Comparison of ENCODE assay signal across 26 mouse cellular contexts in genomic region chr19:24306351-24306750, GRCm38 (mm10). TPM values are rescaled to one million over a fixed set of nuclear protein-coding genes. Genes with fewer than 3 reads are reported as not detected.
A peak's percentile ranks its signal among the peaks of the same experiment; 100 is the strongest.
DNase-seq lines count a peak whose midpoint lies in the region; ATAC-seq and TF ChIP-seq lines count a peak whose summit lies in the region.
"Had no signal": no experiment of that assay in that cellular context is flagged by ENCODE, and none has a peak within 500 bp of the region (broad histone marks: within the 10 kb centered on the region; RNA-seq: fewer than 3 reads in every experiment).

No protein-coding gene starts in this region.

- TF ChIP-seq POLR2A in CH12.LX (IDR thresholded peaks at IDR 0.05; ENCODE audit: low read depth, low read length): no peak
- TF ChIP-seq POLR2A in bone marrow, adult 2 months (IDR thresholded peaks at IDR 0.05; ENCODE audit: borderline replicate concordance, control insufficient read depth, low read depth, low read length): no peak

- H3K4me3 ChIP-seq in heart, postnatal 0 days (ENCODE audit: low read depth, low read length): no peak overlapping the region
- H3K4me3 ChIP-seq in liver, postnatal 0 days (ENCODE audit: low read depth, low read length): no peak overlapping the region
- no peak overlapping the region for H3K4me3 ChIP-seq in liver, embryonic 11.5 days (ENCODE audit: low read depth, low read length)
- no peak overlapping the region for H3K4me3 ChIP-seq in CH12.LX (replicated peaks in 1 of 3; ENCODE audit: low read depth in 2 of 3, low read length in 2 of 3, poor library complexity in 1 of 3)
- H3K4me3 ChIP-seq in bone marrow, adult 2 months (replicated peaks; ENCODE audit: control insufficient read depth, low read depth, low read length): no peak overlapping the region
- H3K4me3 ChIP-seq: forebrain, embryonic 10.5 days; heart, embryonic 12.5 days; hindbrain, embryonic 12.5 days; left cerebral cortex, adult 2 months; limb, embryonic 15.5 days; liver, embryonic 15.5 days; midbrain, embryonic 12.5 days had no signal

- dilution Hi-C loops in CH12.LX (cut with MboI; ENCODE audit: extremely low pct_ligation_motif_present, extremely low pct_unique_long_range_greater_than_20kb, low sequenced_read_pairs): no loop called here

- H3K4me1 ChIP-seq in heart, postnatal 0 days (ENCODE audit: control insufficient read depth, insufficient read depth): no peaks in the 10 kb centered on the region; the same call in 1 of the 2 replicates
- H3K4me1 ChIP-seq in liver, postnatal 0 days (ENCODE audit: insufficient read depth): no peaks in the 10 kb centered on the region
- no peaks in the 10 kb centered on the region for H3K4me1 ChIP-seq in liver, embryonic 11.5 days (replicated peaks; ENCODE audit: control insufficient read depth, insufficient read depth, low read length)
- peaks cover 10 to 32% of the 10 kb centered on the region in 2 experiments for H3K4me1 ChIP-seq in CH12.LX (ENCODE audit: control insufficient read depth in 1 of 2, insufficient read depth in 2 of 2)
- no peaks in the 10 kb centered on the region for H3K4me1 ChIP-seq in bone marrow, adult 2 months (ENCODE audit: control insufficient read depth, insufficient read depth, low read length)
- H3K4me1 ChIP-seq: liver, embryonic 15.5 days had no signal

- H3K36me3 ChIP-seq in heart, postnatal 0 days (replicated peaks; ENCODE audit: control insufficient read depth, insufficient read depth, low read length): no peaks in the 10 kb centered on the region
- no peaks in the 10 kb centered on the region for H3K36me3 ChIP-seq in liver, postnatal 0 days (replicated peaks; ENCODE audit: insufficient read depth, low read length)
- no peaks in the 10 kb centered on the region for H3K36me3 ChIP-seq in liver, embryonic 11.5 days (ENCODE audit: control insufficient read depth, insufficient read depth, low read length)
- H3K36me3 ChIP-seq in CH12.LX (replicated peaks in 1 of 2; ENCODE audit: control insufficient read depth in 1 of 2, insufficient read depth in 1 of 2, low read length in 1 of 2): no peaks in the 10 kb centered on the region
- H3K36me3 ChIP-seq: forebrain, embryonic 10.5 days; hindbrain, embryonic 12.5 days; limb, embryonic 15.5 days; liver, embryonic 15.5 days; midbrain, embryonic 12.5 days had no signal

- H3K9ac ChIP-seq in heart, postnatal 0 days (replicated peaks; ENCODE audit: low read depth, low read length): no peak overlapping the region
- H3K9ac ChIP-seq in liver, postnatal 0 days (replicated peaks): no peak overlapping the region
- H3K9ac ChIP-seq in liver, embryonic 11.5 days (ENCODE audit: low read depth, low read length): no peak overlapping the region
- H3K9ac ChIP-seq in CH12.LX (ENCODE audit: insufficient read depth, low read depth): no peak overlapping the region
- H3K9ac ChIP-seq: heart, embryonic 12.5 days; hindbrain, embryonic 12.5 days; limb, embryonic 15.5 days; liver, embryonic 15.5 days; midbrain, embryonic 12.5 days had no signal

- 0 out of 2 replicates have a peak, but pooled peaks have one; percentile 5 for TF ChIP-seq CTCF in heart, postnatal 0 days (IDR thresholded peaks at IDR 0.05; ENCODE audit: low read depth)
- peak; percentile 3; the same call in 1 of the 2 replicates for TF ChIP-seq CTCF in liver, postnatal 0 days (IDR thresholded peaks at IDR 0.05; ENCODE audit: low read depth)
- TF ChIP-seq CTCF in CH12.LX (conservative IDR thresholded peaks at IDR 0.05 in 1 of 2, IDR thresholded peaks at IDR 0.05 in 1 of 2; ENCODE audit: low read depth in 2 of 2, low read length in 2 of 2): peak in 1 of 2 experiments; percentile 41; a peak in 2 of 4 replicates
- 0 out of 2 replicates have a peak, but pooled peaks have one; percentile 7 for TF ChIP-seq CTCF in bone marrow, adult 2 months (IDR thresholded peaks at IDR 0.05; ENCODE audit: control insufficient read depth, insufficient read depth, low read length)

- H3K9me3 ChIP-seq in heart, postnatal 0 days (replicated peaks; ENCODE audit: control insufficient read depth, low read length): no peaks in the 10 kb centered on the region
- H3K9me3 ChIP-seq in liver, postnatal 0 days (ENCODE audit: low read length): no peaks in the 10 kb centered on the region
- no peaks in the 10 kb centered on the region for H3K9me3 ChIP-seq in liver, embryonic 11.5 days (ENCODE audit: control insufficient read depth, low read length)
- peaks cover 2% of the 10 kb centered on the region for H3K9me3 ChIP-seq in CH12.LX (replicated peaks; ENCODE audit: low read length)
- H3K9me3 ChIP-seq: forebrain, embryonic 10.5 days; hindbrain, embryonic 12.5 days; limb, embryonic 15.5 days; liver, embryonic 15.5 days; midbrain, embryonic 12.5 days had no signal

- in situ Hi-C loops in CH12.LX (cut with MboI; ENCODE audit: low pct_ligation_motif_present, low pct_unique_long_range_greater_than_20kb, low sequenced_read_pairs): loop anchor here (10.0 to 25.0 kb wide), 2 partner anchors 106 to 308 kb away; no protein-coding TSS in a partner anchor

- no peak for DNase-seq in heart, postnatal 0 days (ENCODE audit: low spot score)
- DNase-seq in heart, adult 8-10 months (ENCODE audit: low spot score): no peak
- no peak for DNase-seq in liver, postnatal 0 days
- DNase-seq in liver, embryonic 11.5 days (ENCODE audit: low spot score): no peak
- DNase-seq in CH12.LX (ENCODE audit: extremely low read depth): no peak
- no peak for DNase-seq in thymus, postnatal 36 days
- DNase-seq in right cerebral cortex, postnatal 10 days (ENCODE audit: low spot score in 2 of 2): no peak
- DNase-seq: adrenal gland, postnatal 36 days; B cell, adult 2 months; cerebellum, adult 11 months; cerebellum, adult 9-11 months; gastrocnemius, postnatal 36 days; kidney, adult 9 months; kidney, postnatal 4 days; left cerebral cortex, postnatal 4 days; right cerebral cortex, postnatal 25 days; thymus, postnatal 25 days had no signal

- no peaks in the 10 kb centered on the region for H3K79me2 ChIP-seq in CH12.LX (replicated peaks; ENCODE audit: control insufficient read depth, extremely low read depth, insufficient read depth, poor library complexity, severe bottlenecking)

- no peak for TF ChIP-seq EP300 in heart, postnatal 0 days (IDR thresholded peaks at IDR 0.05; ENCODE audit: low read depth)
- no peak for TF ChIP-seq EP300 in liver, postnatal 0 days (IDR thresholded peaks at IDR 0.05; ENCODE audit: low read depth)
- no peak for TF ChIP-seq EP300 in CH12.LX (IDR thresholded peaks at IDR 0.05; ENCODE audit: low read length)

- peak; percentile 43 for TF ChIP-seq RAD21 in CH12.LX (IDR thresholded peaks at IDR 0.05; ENCODE audit: low read depth, low read length)

- H3K27ac ChIP-seq in heart, postnatal 0 days (ENCODE audit: low read depth): no peak overlapping the region
- H3K27ac ChIP-seq in liver, postnatal 0 days (ENCODE audit: low read depth): no peak overlapping the region
- no peak overlapping the region for H3K27ac ChIP-seq in liver, embryonic 11.5 days (ENCODE audit: low read depth, low read length)
- H3K27ac ChIP-seq in CH12.LX (ENCODE audit: insufficient read depth, low read depth): no peak overlapping the region
- no peak overlapping the region for H3K27ac ChIP-seq in bone marrow, adult 2 months (ENCODE audit: control insufficient read depth, insufficient read depth, low read depth, low read length, poor library complexity)
- H3K27ac ChIP-seq: forebrain, embryonic 10.5 days; hindbrain, embryonic 12.5 days; left cerebral cortex, adult 2 months; limb, embryonic 15.5 days; liver, embryonic 15.5 days; midbrain, embryonic 12.5 days had no signal

- WGBS in heart, postnatal 0 days: 94% methylated on average over 5 of the region's 5 CpGs
- 85% methylated on average over 5 of the region's 5 CpGs for WGBS in liver, postnatal 0 days (ENCODE audit: insufficient replicate concordance)
- 88% methylated on average over 5 of the region's 5 CpGs for WGBS in liver, embryonic 11.5 days
- 91% methylated on average over 5 of the region's 5 CpGs for WGBS in bone marrow, adult 2 months

- no peaks in the 10 kb centered on the region for H3K27me3 ChIP-seq in heart, postnatal 0 days (ENCODE audit: control insufficient read depth, insufficient read depth, low read length)
- no peaks in the 10 kb centered on the region for H3K27me3 ChIP-seq in liver, postnatal 0 days (ENCODE audit: insufficient read depth, low read length)
- no peaks in the 10 kb centered on the region for H3K27me3 ChIP-seq in liver, embryonic 11.5 days (replicated peaks; ENCODE audit: control insufficient read depth, insufficient read depth, low read length)
- H3K27me3 ChIP-seq in CH12.LX (replicated peaks): no peaks in the 10 kb centered on the region
- H3K27me3 ChIP-seq: heart, embryonic 12.5 days; hindbrain, embryonic 12.5 days; liver, embryonic 15.5 days had no signal

- H3K4me2 ChIP-seq in heart, postnatal 0 days (ENCODE audit: low read depth, low read length): no peak overlapping the region
- H3K4me2 ChIP-seq in liver, postnatal 0 days (ENCODE audit: low read depth, low read length): no peak overlapping the region
- no peak overlapping the region for H3K4me2 ChIP-seq in liver, embryonic 11.5 days
- no peak overlapping the region for H3K4me2 ChIP-seq in CH12.LX (ENCODE audit: insufficient read depth, low read depth, poor library complexity, severe bottlenecking)
- H3K4me2 ChIP-seq: heart, embryonic 12.5 days; hindbrain, embryonic 12.5 days; limb, embryonic 15.5 days; liver, embryonic 15.5 days; midbrain, embryonic 12.5 days had no signal

- ATAC-seq in heart, postnatal 0 days (ENCODE audit: insufficient read depth, low read depth): no peak
- no peak for ATAC-seq in liver, postnatal 0 days
- no peak for ATAC-seq in liver, embryonic 11.5 days (replicated peaks; ENCODE audit: low FRiP score)
- ATAC-seq: inflammation-experienced regulatory T-cells, adult 6 months had no signal

TF ChIP-seq in CH12.LX, 34 proteins besides CTCF, POLR2A, EP300 and RAD21 (continues in another document):
- TF ChIP-seq ZKSCAN1 (IDR thresholded peaks at IDR 0.05; ENCODE audit: borderline replicate concordance, low read depth, low read length) (no peak), TCF12 (IDR thresholded peaks at IDR 0.05; ENCODE audit: low read depth, low read length) (no peak), E2F4 (IDR thresholded peaks at IDR 0.05; ENCODE audit: insufficient replicate concordance, low read depth, low read length) (no peak), BHLHE40 (IDR thresholded peaks at IDR 0.05; ENCODE audit: low read depth, low read length) (no peak), USF1 (IDR thresholded peaks at IDR 0.05; ENCODE audit: low read depth, low read length) (no peak)

RNA-seq across cellular contexts. Expression of gene Fxn, which starts 25.9 kb away (rescaled TPM):
- total RNA-seq in heart, postnatal 0 days (2014; rRNA removed; ENCODE audit: low replicate concordance): 36.6 and 57.2 TPM in 2 replicates
- 77.0 and 79.7 TPM in 2 replicates for polyA plus RNA-seq in heart, postnatal 0 days (2015; fragmentation: Nextera tagmentation; extraction: Ambion mirVana)
- total RNA-seq in heart, adult 8-10 months (2022): 10 to 100 TPM; 26.4 to 31.2 (median 29.3) TPM
- polyA plus RNA-seq in liver, postnatal 0 days (2015; fragmentation: Nextera tagmentation; extraction: Ambion mirVana): 34.2 and 34.8 TPM in 2 replicates
- polyA plus RNA-seq in liver, embryonic 11.5 days (2014; fragmentation: Nextera tagmentation; extraction: Ambion mirVana): 82.8 and 91.1 TPM in 2 replicates
- total RNA-seq in CH12.LX (2012; rRNA removed) (25.8 and 25.9 TPM in 2 replicates), CH12.LX (2014; rRNA removed) (26.4 and 31.1 TPM in 2 replicates)
- 34.6 and 39.2 TPM in 2 replicates for polyA plus RNA-seq in CH12.LX (2012; ENCODE audit: insufficient read length, low read depth)
- 23.4 and 30.3 TPM in 2 replicates for polyA plus RNA-seq in bone marrow, adult 2 months (2011; ENCODE audit: insufficient read depth, insufficient read length, low replicate concordance, missing spikeins)
